Mouse (Mus musculus) retina, embryonic 14.5 days (tissue): ENCODE measurements around the gene Ppp1r12c.

Experiments used
- DNase-seq: peaks from one replicate; pipeline ENCODE4 v3.0.0-alpha.2; 2015; ENCODE audit warnings: low spot score

The Ppp1r12c gene

DNA sequence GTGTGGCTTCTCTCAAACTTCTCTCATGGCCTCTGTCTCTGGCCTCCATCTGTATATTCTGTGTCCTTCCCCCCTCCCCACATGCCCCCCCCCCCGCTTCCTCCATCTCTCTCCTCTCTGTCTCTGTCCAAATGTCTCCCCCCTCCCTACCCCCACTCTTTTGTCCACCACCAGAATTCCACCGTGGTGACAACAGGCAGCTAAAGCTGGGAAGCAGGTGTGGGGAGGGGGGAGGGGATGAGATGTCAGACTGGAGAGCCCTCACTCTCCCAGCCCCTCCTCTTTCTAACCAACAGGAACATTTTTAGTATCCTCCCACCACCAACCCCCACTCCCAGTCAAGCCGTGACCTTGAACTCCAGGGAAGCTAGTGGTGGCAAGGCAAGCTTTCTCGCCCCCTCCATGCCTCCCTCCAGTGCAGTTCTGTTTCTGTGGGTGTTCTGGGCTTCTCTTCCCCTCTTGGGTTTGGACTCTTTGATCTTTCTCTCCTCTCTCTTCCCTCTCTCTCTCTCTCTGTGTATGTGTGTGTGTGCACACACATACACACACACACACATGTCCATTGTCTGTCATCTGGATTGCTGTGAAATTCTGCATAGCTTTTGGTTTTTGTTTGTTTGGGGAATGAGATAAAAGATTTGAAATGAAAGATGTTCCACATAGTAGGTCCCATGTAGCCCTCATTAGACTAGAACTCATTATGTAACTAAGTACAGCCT, 15.0 kb upstream of the Ppp1r12c start, which contains the start of gene Tnnt1:
TSS of gene Tnnt1 (minus strand) at position 51 of the 719 bp plus-strand sequence.
- peak; percentile 26 for DNase-seq

DNA sequence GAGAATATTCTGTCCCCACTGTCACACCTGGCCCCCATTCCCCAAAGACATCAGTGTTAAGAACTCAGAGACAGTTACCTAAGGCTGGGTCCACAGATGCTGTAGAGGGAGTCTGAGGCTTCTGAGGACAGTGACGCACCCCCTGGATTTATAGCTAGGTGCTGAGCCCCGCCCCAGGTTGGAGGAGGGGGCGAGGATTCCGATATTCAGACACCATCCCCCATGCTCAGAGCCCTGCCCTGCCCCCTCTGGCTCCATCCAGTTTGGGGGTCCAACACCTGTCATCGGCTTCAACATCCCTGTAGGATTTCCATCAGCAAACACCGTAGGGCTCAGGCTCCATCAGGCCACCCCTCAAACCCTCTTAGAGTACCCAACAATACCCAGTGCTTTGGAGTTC, 14.4 kb upstream of the Ppp1r12c start:
- no peak for DNase-seq

DNA sequence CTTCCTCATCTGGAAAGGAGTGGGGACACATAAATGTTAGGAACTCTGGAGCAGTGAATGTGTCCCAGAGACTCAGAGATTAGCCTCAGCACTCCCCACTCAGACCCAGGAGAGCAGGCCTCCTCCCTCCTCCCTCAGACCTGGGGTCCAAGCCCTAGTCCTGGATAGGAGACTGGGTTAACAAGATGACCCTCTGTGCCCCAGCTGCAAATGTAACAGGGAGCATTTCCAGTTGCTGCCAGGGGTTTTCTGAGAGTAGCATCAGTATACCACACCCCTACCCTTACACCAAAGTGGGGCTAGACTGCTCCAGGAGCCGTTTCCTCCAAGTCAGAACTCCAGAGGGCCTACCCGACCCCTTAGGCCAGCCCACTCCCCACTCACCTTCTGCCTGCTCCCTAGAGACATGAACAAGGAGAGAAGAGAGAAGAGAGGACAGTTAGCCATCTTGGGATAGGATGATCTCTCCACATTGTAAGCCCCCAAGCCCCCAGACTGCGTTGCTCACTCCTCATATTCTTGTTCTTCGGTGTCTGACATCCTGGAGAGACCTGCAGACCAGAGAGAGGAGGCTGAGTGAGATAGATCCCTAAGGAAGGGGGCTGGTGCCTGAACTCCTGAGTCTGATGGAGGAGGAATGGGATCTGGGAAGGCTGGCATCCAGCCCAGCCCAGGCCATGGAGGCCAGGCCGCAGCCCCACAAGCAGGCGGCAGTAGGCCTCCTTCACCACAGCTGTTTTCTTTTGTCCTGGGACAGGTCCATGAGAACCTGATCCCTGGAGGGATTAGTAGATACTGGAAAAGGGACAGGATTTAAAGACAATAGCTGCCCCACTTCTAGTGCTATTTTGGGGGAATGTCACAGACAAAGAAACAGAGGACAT, 12.6 kb upstream of the Ppp1r12c start:
- DNase-seq = no peak

DNA sequence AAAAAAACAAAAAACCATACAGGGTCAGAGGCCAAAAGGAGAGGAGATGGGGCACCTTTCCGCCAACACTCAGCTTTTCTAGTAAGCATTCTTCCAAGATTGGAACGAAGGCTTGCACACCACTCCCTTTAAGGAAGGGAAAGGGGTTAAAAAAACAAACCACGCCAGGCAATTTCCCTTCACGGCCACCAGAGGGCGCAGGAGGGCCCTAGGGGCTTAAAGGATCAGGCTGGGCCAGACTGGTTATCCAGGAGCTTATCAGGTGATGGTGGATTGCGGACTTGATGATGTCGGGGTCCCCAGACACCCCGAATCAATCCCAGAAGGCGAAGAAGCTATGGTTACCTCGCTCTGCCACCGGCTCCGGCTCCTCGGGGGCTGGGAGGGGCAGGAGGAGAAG, 11.8 kb upstream of the Ppp1r12c start:
- peak; percentile 79 for DNase-seq

DNA sequence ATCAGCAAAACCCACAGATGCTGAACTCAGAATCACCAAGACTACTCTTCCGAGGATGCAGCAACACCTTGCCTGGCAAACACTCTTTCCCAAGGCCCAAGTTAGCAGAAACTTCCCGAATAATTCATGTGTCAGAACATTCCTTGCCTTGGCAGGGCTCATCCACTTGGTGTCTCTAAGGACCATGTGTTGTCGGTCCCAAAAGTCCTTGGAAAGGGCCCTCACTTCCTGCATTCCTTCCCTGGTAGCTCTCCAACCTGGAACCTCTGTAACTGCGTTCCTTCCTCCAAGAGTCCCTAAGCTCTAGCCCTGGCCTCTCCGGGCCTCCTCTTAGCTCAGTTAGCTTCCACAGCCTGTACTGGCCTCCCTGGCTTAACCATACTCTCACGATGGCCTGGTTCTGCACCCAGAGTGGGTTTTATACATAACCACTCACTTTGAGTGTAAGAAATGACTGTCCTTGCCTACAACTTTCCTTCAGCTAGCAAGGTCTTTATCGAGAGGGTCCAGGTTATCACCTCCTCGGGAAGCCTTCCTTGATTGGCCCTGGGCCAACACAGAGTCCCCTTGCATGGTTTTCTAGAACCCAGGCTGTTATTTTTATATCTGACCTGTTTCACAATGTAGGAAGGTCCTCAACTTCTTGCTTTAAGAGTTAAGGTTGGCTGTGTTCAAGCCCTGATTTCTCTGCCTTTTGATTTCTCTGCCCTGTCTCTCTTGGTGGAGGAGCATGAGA, 10.2 kb upstream of the Ppp1r12c start:
- no peak for DNase-seq

DNA sequence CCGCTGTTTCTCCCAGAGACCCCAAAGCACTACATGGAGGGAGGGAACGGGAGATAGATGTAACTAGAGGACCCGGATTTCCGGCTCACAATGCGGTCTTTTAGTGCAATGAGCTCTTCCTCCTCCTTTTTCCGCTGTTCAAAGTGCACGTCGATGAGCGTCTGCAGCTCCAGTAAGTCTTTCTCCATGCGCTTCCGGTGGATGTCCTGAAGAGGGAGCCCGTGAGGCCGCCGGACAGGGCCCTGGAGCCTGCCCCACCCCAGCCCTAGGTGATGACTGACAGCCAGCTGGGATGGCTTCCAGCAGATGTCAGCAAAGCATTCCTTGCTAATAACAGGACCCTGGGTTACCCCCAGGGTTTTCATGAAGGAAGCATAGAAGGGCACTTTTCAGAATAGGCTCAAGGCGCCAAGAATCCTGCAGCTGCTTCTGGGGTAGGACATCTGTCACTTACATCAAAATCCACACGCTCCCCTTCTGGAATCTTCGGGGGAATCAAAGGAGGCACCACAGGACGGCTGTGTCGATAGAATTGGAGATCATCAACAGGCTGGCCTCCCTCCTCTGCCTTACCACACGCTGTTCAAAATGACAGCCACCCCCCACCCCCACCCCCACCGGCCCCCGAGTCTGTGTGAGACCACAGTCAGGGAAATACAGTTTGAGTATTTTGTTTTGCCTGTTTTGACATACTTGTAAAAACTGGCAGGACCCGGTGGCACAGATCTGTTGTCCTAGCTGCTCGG, 8.6 kb upstream of the Ppp1r12c start:
- DNase-seq = peak; percentile 93

DNA sequence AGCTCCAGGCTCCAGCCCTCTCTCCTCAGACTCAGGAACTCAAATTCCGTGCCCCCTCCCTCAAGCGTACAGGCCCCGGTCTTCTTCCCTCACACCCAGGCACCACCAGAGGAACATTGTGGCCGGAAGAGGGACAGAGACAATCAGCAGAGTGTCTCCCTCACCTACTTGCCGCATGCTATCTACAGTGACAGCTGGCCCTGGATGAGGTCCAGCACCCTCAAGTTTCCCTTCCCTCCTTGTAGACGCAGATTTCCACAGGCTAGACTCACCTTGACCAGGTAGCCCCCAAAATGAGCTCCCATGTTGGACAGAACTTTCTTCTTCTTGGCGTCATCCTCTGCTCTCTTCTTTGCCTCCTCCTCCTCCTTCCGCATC, 7.2 kb upstream of the Ppp1r12c start:
- DNase-seq = no peak

DNA sequence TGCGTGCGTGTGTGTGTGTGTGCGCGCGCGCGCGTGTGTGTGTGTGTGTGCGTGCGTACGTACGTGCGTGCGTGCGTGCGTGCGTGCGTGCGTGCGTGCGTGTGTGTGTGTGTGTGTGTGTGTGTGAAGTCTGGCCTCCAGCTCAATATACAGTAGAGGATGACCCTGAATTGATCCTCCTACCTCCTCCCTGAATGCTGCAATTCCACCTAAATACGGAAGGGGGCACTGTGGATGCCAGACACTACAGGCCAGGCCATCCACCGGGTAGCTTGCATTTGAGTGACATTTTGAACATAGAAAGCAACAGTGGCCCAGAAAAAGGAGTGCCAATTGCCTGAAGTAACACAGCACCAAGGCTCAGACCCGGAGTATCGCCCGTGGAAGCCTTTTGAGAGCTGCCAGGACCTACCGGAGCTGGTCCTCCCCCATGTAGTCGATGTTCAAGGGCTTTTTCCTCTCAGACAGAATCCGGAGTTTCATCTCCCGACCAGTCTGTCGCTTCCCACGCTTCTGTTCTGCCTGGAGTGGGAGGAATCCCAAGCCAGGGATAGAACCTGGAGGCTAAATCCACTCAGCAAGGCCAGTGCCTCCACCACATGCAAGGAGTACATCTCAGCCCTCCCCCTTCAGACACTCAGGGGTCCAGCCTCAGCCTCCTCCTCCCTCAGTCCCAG, 6.7 kb upstream of the Ppp1r12c start:
- DNase-seq = no peak

DNA sequence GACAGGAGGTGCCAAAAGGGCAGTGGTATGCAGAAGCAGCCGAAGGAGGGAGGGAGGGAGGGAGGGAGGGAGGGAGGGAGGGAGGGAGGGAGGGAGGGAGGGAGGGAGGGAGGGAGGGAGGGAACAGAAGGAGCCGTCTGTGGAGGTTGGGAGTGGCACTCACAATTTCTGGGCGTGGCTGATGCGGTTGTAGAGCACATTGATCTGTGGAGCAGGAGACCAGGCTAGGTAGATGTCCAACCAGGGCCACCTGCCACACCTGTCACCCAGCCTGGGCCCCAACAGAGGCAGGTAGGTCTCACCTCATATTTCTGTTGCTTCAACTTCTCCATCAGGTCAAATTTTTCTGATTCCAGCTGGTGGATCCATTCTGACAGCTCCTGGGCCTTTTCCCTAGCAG, 5.7 kb upstream of the Ppp1r12c start:
- no peak for DNase-seq

DNA sequence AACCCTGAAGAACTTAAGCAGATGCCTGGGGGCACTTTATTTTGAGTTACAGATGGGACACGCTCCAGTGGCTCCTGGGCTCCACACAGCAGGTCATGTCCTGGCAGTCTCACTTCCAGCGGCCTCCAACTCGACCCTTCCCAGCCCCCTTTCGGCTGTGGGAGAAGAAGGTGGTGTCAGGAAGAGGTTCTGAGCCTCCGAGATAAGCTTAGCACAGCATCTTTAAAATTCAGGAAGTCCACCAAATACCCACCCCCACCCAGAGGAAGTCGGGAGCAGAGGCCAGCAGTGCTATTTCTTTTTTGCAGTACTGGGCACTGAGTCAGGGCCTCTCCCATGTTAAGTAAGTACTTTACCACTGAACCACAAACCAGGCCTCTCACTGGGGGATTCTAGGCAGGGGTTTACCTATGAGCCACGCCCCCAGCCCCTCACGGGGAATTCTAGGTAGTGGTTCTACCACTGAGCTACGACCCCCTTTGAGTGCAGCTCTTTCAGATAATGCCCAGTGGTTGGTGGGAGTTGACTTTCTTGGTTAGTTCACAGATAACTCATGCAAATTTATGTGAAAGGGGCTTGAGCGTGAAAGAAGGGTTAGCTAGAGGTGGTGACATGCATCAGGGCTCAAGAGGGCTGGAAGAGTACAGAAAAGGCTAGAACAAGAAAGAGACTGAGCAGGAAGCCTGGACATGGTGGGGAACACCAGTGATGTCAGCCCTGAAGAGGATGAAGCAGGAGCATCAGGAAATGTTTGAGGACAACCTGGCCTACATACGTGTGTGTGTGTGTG, 3.4 kb upstream of the Ppp1r12c start:
- DNase-seq = no peak

DNA sequence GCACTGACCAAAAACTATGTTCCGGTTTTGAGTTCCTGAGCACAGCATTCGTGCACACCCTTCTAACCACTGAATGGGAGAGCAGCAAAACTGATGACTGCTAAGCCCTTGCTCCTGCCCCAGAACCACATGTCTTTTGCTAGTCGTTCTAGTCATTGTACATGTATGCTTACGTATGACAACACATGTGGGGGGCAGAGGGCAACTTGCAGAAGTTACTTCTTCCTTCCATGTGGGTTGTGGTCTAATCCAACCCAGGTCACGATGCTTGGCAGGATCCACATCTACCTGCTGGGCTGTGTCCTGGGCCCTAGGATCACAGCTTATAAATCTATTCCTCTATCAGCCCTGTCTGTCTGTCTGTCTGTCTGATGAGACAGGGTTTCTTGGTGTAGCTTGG, 2.4 kb upstream of the Ppp1r12c start:
- no peak for DNase-seq

DNA sequence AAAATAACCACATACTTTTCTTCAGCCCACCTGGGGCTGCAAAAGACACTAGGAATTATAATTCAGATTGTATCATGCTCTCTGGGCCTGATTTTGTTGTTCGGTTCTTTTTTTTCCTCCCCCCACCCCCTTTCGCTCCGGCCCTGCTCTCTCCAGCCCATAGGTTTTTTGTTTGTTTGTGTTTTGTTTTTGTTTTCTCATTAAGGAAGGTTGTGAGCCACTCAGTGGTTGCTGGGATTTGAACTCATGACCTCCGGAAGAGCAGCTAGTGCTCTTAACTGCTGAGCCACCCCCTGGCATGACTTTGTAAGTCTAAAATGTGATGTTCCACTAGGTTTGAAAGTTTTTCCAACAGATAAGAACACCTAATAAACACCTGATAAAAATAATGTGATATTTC, 1.6 kb upstream of the Ppp1r12c start:
- DNase-seq = no peak

DNA sequence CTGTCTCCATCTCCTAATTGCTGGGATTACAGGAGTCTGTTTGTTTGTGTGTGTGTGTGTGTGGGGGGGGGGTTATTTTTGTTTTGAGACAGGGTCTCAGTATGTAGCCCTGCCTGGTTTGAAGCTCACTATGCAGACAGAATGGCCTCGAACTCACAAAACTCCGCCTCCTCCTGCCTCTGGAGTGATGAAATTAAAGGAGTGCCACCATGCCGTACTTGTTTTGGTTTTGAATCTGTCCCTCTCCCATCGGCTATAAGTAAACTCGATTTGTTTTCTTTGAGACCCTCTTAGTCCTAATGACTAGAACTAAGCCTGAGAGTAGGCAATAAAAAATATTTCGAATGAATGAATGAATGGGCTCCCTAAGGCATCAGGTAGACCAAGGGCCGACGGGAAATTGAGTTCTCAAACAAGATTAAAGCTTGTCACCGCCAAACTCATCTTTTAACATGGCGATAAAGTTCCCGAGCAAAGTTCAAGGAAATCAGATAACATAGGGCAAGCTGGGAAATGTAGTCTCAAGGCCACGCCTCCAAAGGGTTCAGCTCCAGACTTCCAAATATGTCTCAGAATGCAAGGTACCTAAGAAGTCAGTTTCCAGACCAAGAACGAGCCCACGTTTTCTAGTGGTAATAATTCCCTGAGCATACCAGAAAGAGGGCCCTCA, 1.1 kb upstream of the Ppp1r12c start:
- peak; percentile 68 for DNase-seq

DNA sequence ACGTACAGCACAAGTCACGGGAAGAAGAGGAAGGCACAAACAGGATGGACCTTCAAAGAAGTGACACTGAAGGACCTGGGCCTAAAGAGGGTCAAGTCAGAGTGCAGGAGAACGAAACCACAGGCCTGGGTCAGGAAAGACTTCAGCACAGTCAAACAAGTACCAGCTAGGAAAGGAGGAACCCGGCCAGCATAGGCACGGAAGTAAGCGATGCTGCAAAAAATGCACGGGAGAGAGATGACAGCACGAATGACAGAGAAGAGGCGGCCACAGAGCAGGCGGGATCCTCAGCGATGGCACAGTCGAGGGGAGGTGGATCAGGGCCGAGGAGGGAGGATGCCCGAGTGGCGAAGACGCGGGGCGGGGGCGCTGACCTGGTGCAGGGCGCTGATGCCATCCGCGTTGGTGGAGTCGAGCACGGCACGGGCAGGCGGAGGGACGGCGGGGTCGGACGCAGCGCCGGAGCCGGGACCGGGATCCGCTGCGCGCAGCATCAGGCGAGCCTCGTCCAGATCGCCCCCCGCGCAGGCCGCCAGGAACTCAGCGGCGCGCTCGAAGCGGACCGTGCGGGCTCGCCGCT, 498 bp downstream of the Ppp1r12c start:
- peak; percentile 48 for DNase-seq

DNA sequence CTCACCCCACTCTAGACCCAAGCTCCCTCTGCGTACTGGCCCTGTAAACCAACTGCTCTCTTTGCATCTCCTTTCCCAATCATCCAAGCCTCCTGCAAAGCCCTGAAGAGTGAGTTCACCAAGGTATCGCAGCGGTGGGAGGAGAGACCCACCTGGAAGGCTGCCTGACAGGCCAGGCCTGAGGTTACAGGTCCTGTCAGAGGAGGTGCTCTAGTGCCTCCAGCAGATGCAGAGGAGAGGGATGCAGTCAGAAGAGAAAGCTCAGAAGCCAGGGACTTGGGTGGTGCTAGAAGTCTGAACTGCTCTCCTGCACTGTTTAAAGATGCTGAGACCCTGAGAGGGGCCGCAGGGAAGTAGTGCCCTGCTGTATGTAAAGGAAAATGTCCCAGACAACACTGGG, 2.4 kb downstream of the Ppp1r12c start:
- DNase-seq = no peak

DNA sequence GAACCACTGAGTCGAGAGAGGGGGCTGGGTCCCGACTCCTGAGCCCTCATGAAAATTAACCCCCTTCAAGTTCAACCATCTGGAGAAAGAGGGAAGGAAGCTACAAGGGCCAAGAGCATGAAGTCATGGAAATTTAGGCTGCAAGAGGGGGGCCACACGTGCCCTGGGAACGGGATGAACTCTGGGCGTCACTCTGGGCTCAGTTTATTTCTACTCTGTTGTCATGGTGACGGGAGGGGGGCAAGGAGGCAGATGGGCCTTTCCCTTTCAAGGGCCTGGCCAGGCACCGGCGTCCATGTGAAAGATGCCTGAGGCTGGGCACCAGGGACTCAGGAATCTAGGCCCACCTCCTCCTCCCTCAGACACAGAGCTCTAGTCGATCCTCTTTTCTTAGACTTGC, 3.2 kb downstream of the Ppp1r12c start:
- DNase-seq = peak; percentile 77

DNA sequence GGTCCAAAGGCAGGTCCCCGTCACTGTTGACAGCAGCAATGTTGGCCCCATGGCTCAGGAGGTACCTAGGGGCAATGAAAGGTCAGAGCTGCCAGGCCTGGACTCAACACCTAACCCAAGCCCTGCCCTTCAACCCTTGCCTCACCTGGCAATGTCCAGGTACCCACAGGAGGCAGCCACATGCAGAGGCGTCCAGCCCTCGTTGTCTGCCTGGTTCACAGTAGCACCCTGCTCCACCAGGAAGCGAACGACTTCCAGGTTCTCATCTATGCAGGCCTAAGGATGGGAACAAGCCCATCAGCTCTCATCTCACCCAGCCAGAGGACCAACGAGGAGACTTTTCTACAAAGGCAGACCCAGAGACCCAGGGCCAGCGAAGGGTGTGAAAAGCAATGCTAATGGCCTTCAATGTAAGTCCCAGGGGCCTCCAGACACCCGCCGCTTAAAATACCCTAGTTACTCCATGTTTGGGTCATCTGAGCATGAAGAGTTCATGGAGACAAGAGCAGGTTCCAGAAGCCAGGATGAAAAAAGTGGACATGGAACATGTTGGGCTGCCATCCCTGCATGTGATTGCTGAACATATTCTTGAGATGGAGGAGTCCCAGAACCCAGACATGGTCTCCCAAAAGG, 4.1 kb downstream of the Ppp1r12c start:
- no peak for DNase-seq

DNA sequence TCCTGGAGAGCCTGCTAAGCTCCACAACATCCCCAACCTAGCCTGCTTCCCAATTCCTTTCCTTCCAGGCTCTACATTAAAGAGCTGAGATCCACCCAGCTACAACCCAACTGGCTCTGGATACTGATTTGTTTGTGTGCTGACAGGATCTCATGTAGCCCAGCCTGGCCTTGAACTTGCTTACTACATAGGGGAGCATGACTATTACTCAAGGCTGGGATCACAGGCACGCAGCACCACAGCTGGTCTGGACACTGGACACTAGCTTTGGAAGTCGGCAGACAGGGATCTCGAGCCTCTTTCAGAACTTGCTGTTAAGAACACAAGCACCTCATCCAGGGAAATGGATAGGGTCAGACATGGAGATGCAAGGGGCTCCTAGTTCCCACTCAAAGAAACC, 5.0 kb downstream of the Ppp1r12c start:
- no peak for DNase-seq

DNA sequence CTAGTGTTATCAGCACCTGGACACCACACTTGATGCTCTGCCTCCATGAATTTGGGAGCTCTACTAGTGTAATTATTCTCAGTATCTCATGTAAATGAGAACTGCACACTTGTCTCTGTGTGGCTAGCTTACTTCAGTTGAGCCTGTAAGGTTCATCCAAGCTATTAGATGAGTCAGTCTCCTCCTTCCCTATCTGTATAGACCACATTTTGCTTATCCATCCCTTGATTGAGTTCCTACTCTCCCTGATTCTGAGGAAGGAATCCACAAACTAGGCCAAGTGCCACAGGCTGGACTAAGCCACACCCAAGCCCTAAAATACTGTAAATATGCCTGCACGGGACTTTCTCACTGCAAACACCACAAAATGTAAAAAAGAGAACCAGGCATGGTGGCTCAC, 7.5 kb downstream of the Ppp1r12c start:
- no peak for DNase-seq
